Mouse (Mus musculus) heart, embryonic 12.5 days (tissue): ENCODE results near the gene Lad1. TPM values are rescaled to one million over a fixed set of nuclear protein-coding genes. Genes with fewer than 3 reads are reported as not detected.

Experiments used
- ATAC-seq: fragments of 200-750 bp; cut with Nextera tagmentation; 2 replicates; pipeline ENCODE4 v1.8.0; 2017; ENCODE audit warnings: moderate TSS enrichment, moderate library complexity; ENCODE audit not compliant: insufficient number of reproducible peaks, low FRiP score
- H3K27ac ChIP-seq: fragments of 300-500 bp; sonication (generic); 2 replicates; pipeline ENCODE4 v1.5.1; 2016; ENCODE audit warnings: mild to moderate bottlenecking, moderate library complexity; ENCODE audit not compliant: poor library complexity, severe bottlenecking
- H3K27me3 ChIP-seq: fragments of 300-500 bp; sonication (generic); replicated peaks from 2 replicates; pipeline ENCODE4 v1.6.1; 2016; ENCODE audit warnings: mild to moderate bottlenecking, moderate library complexity
- H3K36me3 ChIP-seq: fragments of 300-500 bp; sonication (generic); 2 replicates; pipeline ENCODE4 v1.6.1; 2016; ENCODE audit warnings: mild to moderate bottlenecking, moderate library complexity
- H3K4me1 ChIP-seq: fragments of 300-500 bp; sonication (generic); replicated peaks from 2 replicates; pipeline ENCODE4 v1.6.1; 2016; ENCODE audit warnings: mild to moderate bottlenecking
- H3K4me2 ChIP-seq: fragments of 300-500 bp; sonication (generic); 2 replicates; pipeline ENCODE4 v1.6.1; 2016; ENCODE audit warnings: mild to moderate bottlenecking, moderate library complexity
- H3K4me3 ChIP-seq: fragments of 300-500 bp; sonication (generic); 2 replicates; pipeline ENCODE4 v1.5.1; 2016; ENCODE audit warnings: mild to moderate bottlenecking
- H3K9ac ChIP-seq: fragments of 300-500 bp; sonication (generic); 2 replicates; pipeline ENCODE4 v1.6.1; 2016; ENCODE audit warnings: mild to moderate bottlenecking, moderate library complexity
- H3K9me3 ChIP-seq: fragments of 300-500 bp; sonication (generic); replicated peaks from 2 replicates; pipeline ENCODE4 v1.6.1; 2016; ENCODE audit warnings: mild to moderate bottlenecking, moderate library complexity
- WGBS: fragments of 180-500 bp; shearing (Covaris S2); methylation state at CpG from one replicate; pipeline ENCODE4 v1.1.7; 2016; 5-methylcytosine and 5-hydroxymethylcytosine counted together
- polyA plus RNA-seq: library from polyadenylated mRNA; unstranded; fragments of >200 nt; fragmentation: Nextera tagmentation; extraction: Ambion mirVana; gene quantifications from 2 replicates; pipeline ENCODE4 v1.2.1, GENCODE M21; 2016

Gene Lad1
- polyA plus RNA-seq, 1 experiment from 2014 or later, result 3.3 TPM

GRCm38 (mm10) chr1:135788708-135789107, 29.7 kb upstream of the Lad1 start:
- no peaks in the 10 kb centered on the region for H3K9me3 ChIP-seq
- peaks cover 43% of the 10 kb centered on the region for H3K4me1 ChIP-seq
- H3K4me2 ChIP-seq, result peak overlapping the region; percentile 51
- no peaks in the 10 kb centered on the region for H3K36me3 ChIP-seq
- H3K9ac ChIP-seq, result peak overlapping the region; percentile 32; the same call in 1 of the 2 replicates
- H3K27ac ChIP-seq, result 0 out of 2 replicates have a peak overlapping the region, but pooled peaks have one; percentile 1
- ATAC-seq, result no peak
- 7% methylated on average over 10 of the region's 10 CpGs for WGBS
- no peak overlapping the region for H3K4me3 ChIP-seq
- no peaks in the 10 kb centered on the region for H3K27me3 ChIP-seq

- no peaks in the 10 kb centered on the region for H3K36me3 ChIP-seq
- ATAC-seq, result no peak
- no peaks in the 10 kb centered on the region for H3K9me3 ChIP-seq
- no peak overlapping the region for H3K4me2 ChIP-seq
- no peaks in the 10 kb centered on the region for H3K27me3 ChIP-seq
- H3K9ac ChIP-seq, result no peak overlapping the region
- 15% methylated on average over 5 of the region's 5 CpGs for WGBS
- peaks cover 54% of the 10 kb centered on the region for H3K4me1 ChIP-seq
- no peak overlapping the region for H3K27ac ChIP-seq
- H3K4me3 ChIP-seq, result no peak overlapping the region
Measured at GRCm38 (mm10) chr1:135789815-135790214, 28.6 kb upstream of the Lad1 start.

GRCm38 (mm10) chr1:135792143-135792939, 26.1 kb upstream of the Lad1 start:
- Histone ChIP-seq H3K9ac (no peak overlapping the region), H3K4me1 (peaks cover 79% of the 10 kb centered on the region), H3K27me3 (no peaks in the 10 kb centered on the region), H3K4me3 (no peak overlapping the region), H3K9me3 (no peaks in the 10 kb centered on the region), H3K36me3 (no peaks in the 10 kb centered on the region), H3K4me2 (no peak overlapping the region), H3K27ac (no peak overlapping the region; the same call in 1 of the 2 replicates)
- ATAC-seq, result no peak
- WGBS, result 69% methylated on average over 13 of the region's 13 CpGs

GRCm38 (mm10) chr1:135793370-135794215, 24.8 kb upstream of the Lad1 start:
- Histone ChIP-seq H3K27ac (peak overlapping the region; percentile 94), H3K9me3 (no peaks in the 10 kb centered on the region), H3K27me3 (no peaks in the 10 kb centered on the region), H3K4me3 (peak overlapping the region; percentile 36), H3K36me3 (no peaks in the 10 kb centered on the region), H3K4me2 (peak overlapping the region; percentile 74), H3K9ac (peak overlapping the region; percentile 73), H3K4me1 (peaks cover 77% of the 10 kb centered on the region)
- ATAC-seq, result peak; percentile 24; the same call in 1 of the 2 replicates
- 12% methylated on average over 27 of the region's 27 CpGs for WGBS

- Histone ChIP-seq H3K4me2 (peak overlapping the region; percentile 74), H3K4me3 (peak overlapping the region; percentile 36), H3K9ac (peak overlapping the region; percentile 73), H3K27me3 (no peaks in the 10 kb centered on the region), H3K4me1 (peaks cover 80% of the 10 kb centered on the region), H3K36me3 (no peaks in the 10 kb centered on the region), H3K27ac (peak overlapping the region; percentile 94), H3K9me3 (no peaks in the 10 kb centered on the region)
- ATAC-seq, result peak; percentile 74
- 5% methylated on average over 20 of the region's 20 CpGs for WGBS
Measured at GRCm38 (mm10) chr1:135794216-135795134, 23.9 kb upstream of the Lad1 start.

GRCm38 (mm10) chr1:135798492-135798891, 19.9 kb upstream of the Lad1 start:
- ATAC-seq, result no peak
- H3K27me3 ChIP-seq, result no peaks in the 10 kb centered on the region
- H3K4me3 ChIP-seq, result no peak overlapping the region
- H3K4me1 ChIP-seq, result peaks cover 85% of the 10 kb centered on the region
- no peaks in the 10 kb centered on the region for H3K9me3 ChIP-seq
- 50% methylated on average over 1 of the region's 1 CpGs for WGBS
- H3K36me3 ChIP-seq, result peaks cover 16% of the 10 kb centered on the region
- peak overlapping the region; percentile 89; the same call in 1 of the 2 replicates for H3K9ac ChIP-seq
- H3K4me2 ChIP-seq, result peak overlapping the region; percentile 82
- H3K27ac ChIP-seq, result peak overlapping the region; percentile 100

GRCm38 (mm10) chr1:135799109-135799627, 19.2 kb upstream of the Lad1 start:
- Histone ChIP-seq H3K4me1 (peaks cover 85% of the 10 kb centered on the region), H3K27ac (peak overlapping the region; percentile 100), H3K27me3 (no peaks in the 10 kb centered on the region), H3K4me3 (peak overlapping the region; percentile 58), H3K9me3 (no peaks in the 10 kb centered on the region), H3K36me3 (peaks cover 23% of the 10 kb centered on the region), H3K4me2 (peak overlapping the region; percentile 82), H3K9ac (peak overlapping the region; percentile 89)
- WGBS, result 9% methylated on average over 8 of the region's 8 CpGs
- ATAC-seq, result peak; percentile 12

GRCm38 (mm10) chr1:135800192-135800950, 18.0 kb upstream of the Lad1 start:
- H3K4me3 ChIP-seq, result peak overlapping the region; percentile 58
- under 1% methylated on average over 8 of the region's 8 CpGs for WGBS
- H3K27ac ChIP-seq, result peak overlapping the region; percentile 100
- H3K4me2 ChIP-seq, result peak overlapping the region; percentile 82
- no peaks in the 10 kb centered on the region for H3K27me3 ChIP-seq
- peak; percentile 91 for ATAC-seq
- H3K9me3 ChIP-seq, result no peaks in the 10 kb centered on the region
- peaks cover 85% of the 10 kb centered on the region for H3K4me1 ChIP-seq
- peaks cover 35% of the 10 kb centered on the region for H3K36me3 ChIP-seq
- H3K9ac ChIP-seq, result peak overlapping the region; percentile 89

- H3K27me3 ChIP-seq, result no peaks in the 10 kb centered on the region
- 41% methylated on average over 10 of the region's 10 CpGs for WGBS
- no peak overlapping the region for H3K4me2 ChIP-seq
- peaks cover 74% of the 10 kb centered on the region for H3K4me1 ChIP-seq
- no peak for ATAC-seq
- H3K9ac ChIP-seq, result peak overlapping the region; percentile 58; the same call in 1 of the 2 replicates
- peaks cover 81% of the 10 kb centered on the region for H3K36me3 ChIP-seq
- H3K9me3 ChIP-seq, result no peaks in the 10 kb centered on the region
- no peak overlapping the region for H3K4me3 ChIP-seq
- peak overlapping the region; percentile 60 for H3K27ac ChIP-seq
Measured at GRCm38 (mm10) chr1:135807546-135807945, 10.9 kb upstream of the Lad1 start.
